ENCODE assay signal across 21 mouse cellular contexts in the genomic region with DNA sequence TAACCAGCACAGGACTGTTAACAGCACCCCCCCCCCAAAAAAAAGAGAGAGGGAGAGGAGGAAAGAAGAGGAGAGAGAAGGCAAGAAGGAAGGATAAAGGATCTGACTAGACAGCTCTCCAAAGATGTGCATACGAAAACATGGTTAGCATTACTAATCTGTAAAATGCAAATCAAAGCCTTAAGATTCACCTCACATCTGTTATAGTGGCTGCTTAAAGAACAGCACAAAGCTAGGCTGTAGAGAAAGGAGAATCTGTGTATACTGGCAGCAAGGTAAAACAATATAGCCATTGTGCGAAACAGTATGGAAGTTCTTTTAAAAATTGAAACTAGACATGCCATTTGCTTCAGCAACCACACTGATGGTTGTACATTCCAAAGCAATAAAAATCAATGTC. TPM values are rescaled to one million over a fixed set of nuclear protein-coding genes. Genes with fewer than 3 reads are reported as not detected.
DNase-seq lines count a peak whose midpoint lies in the region; ATAC-seq and TF ChIP-seq lines count a peak whose summit lies in the region.
"Had no signal": no experiment of that assay in that cellular context is flagged by ENCODE, and none has a peak within 500 bp of the region (broad histone marks: within the 10 kb centered on the region; RNA-seq: fewer than 3 reads in every experiment).

No protein-coding gene starts in this region.

- TF ChIP-seq CTCF in lung, adult 2 months (IDR thresholded peaks at IDR 0.05; ENCODE audit: insufficient read depth, low read length), result no peak

- H3K4me2 ChIP-seq in heart, embryonic 13.5 days, result no peak overlapping the region
- no peak overlapping the region for H3K4me2 ChIP-seq in heart, embryonic 11.5 days
- no peak overlapping the region for H3K4me2 ChIP-seq in hindbrain, embryonic 12.5 days (replicated peaks)
- no peak overlapping the region for H3K4me2 ChIP-seq in midbrain, embryonic 11.5 days
- H3K4me2 ChIP-seq in neural tube, embryonic 12.5 days (replicated peaks), result no peak overlapping the region

- no peak for DNase-seq in midbrain, embryonic 11.5 days (ENCODE audit: low spot score, missing footprints)
- no peak for DNase-seq in yolk sac, embryonic 10.5 days (ENCODE audit: low spot score)
- no peak for DNase-seq in lung, adult 2 months
- DNase-seq in cerebellum, postnatal 10 days, result no peak
- DNase-seq: adrenal gland, postnatal 25 days; cerebellum, adult 2 months; gastrocnemius, postnatal 10 days; heart, postnatal 4 days; kidney, postnatal 36 days; layer of hippocampus, adult 9-11 months; left cerebral cortex, postnatal 4 days; liver; lung, postnatal 14 days had no signal

- peaks cover 38% of the 10 kb centered on the region for H3K36me3 ChIP-seq in heart, embryonic 13.5 days
- peaks cover 8% of the 10 kb centered on the region for H3K36me3 ChIP-seq in heart, embryonic 11.5 days (ENCODE audit: control insufficient read depth, insufficient read depth, low read length)
- H3K36me3 ChIP-seq in hindbrain, embryonic 12.5 days, result peaks cover 17% of the 10 kb centered on the region
- no peaks in the 10 kb centered on the region for H3K36me3 ChIP-seq in midbrain, embryonic 11.5 days (ENCODE audit: control insufficient read depth, insufficient read depth, low read length)
- peaks cover 17% of the 10 kb centered on the region for H3K36me3 ChIP-seq in neural tube, embryonic 12.5 days

- no peak overlapping the region for H3K4me3 ChIP-seq in heart, embryonic 13.5 days
- no peak overlapping the region for H3K4me3 ChIP-seq in heart, embryonic 11.5 days (ENCODE audit: low read depth, low read length)
- no peak overlapping the region for H3K4me3 ChIP-seq in hindbrain, embryonic 12.5 days
- H3K4me3 ChIP-seq in midbrain, embryonic 11.5 days (ENCODE audit: low read depth, low read length), result no peak overlapping the region
- H3K4me3 ChIP-seq in neural tube, embryonic 12.5 days, result no peak overlapping the region
- no peak overlapping the region for H3K4me3 ChIP-seq in lung, adult 2 months (replicated peaks; ENCODE audit: extremely low read depth, low read depth, low read length)
- H3K4me3 ChIP-seq: embryonic facial prominence, embryonic 10.5 days; left cerebral cortex, adult 2 months had no signal

- peak overlapping the region; percentile 90; the same call in 1 of the 2 replicates for H3K27ac ChIP-seq in heart, embryonic 13.5 days (replicated peaks)
- H3K27ac ChIP-seq in heart, embryonic 11.5 days (ENCODE audit: low read depth, low read length), result no peak overlapping the region
- peak overlapping the region; percentile 77 for H3K27ac ChIP-seq in hindbrain, embryonic 12.5 days
- H3K27ac ChIP-seq in midbrain, embryonic 11.5 days (ENCODE audit: low read depth, low read length), result no peak overlapping the region; the same call in 1 of the 2 replicates
- no peak overlapping the region for H3K27ac ChIP-seq in neural tube, embryonic 12.5 days
- H3K27ac ChIP-seq: embryonic facial prominence, embryonic 10.5 days; left cerebral cortex, adult 2 months had no signal

- H3K27me3 ChIP-seq in heart, embryonic 13.5 days (replicated peaks), result no peaks in the 10 kb centered on the region
- no peaks in the 10 kb centered on the region for H3K27me3 ChIP-seq in heart, embryonic 11.5 days (ENCODE audit: control insufficient read depth, insufficient read depth, low read length)
- no peaks in the 10 kb centered on the region for H3K27me3 ChIP-seq in hindbrain, embryonic 12.5 days
- H3K27me3 ChIP-seq in midbrain, embryonic 11.5 days (ENCODE audit: control insufficient read depth, insufficient read depth, low read length), result no peaks in the 10 kb centered on the region
- H3K27me3 ChIP-seq in neural tube, embryonic 12.5 days (replicated peaks), result no peaks in the 10 kb centered on the region
- H3K27me3 ChIP-seq: CH12.LX had no signal

- no peaks in the 10 kb centered on the region for H3K9me3 ChIP-seq in heart, embryonic 13.5 days
- H3K9me3 ChIP-seq in heart, embryonic 11.5 days (replicated peaks; ENCODE audit: control insufficient read depth, low read length), result no peaks in the 10 kb centered on the region
- H3K9me3 ChIP-seq in hindbrain, embryonic 12.5 days (replicated peaks), result no peaks in the 10 kb centered on the region
- H3K9me3 ChIP-seq in midbrain, embryonic 11.5 days (ENCODE audit: control insufficient read depth, low read length), result no peaks in the 10 kb centered on the region
- no peaks in the 10 kb centered on the region for H3K9me3 ChIP-seq in neural tube, embryonic 12.5 days
- H3K9me3 ChIP-seq: embryonic facial prominence, embryonic 10.5 days had no signal

- no peak for ATAC-seq in heart, embryonic 13.5 days (ENCODE audit: extremely low read depth, insufficient number of reproducible peaks, low FRiP score, low TSS enrichment)
- no peak for ATAC-seq in heart, embryonic 11.5 days (replicated peaks; ENCODE audit: insufficient number of reproducible peaks, low FRiP score, low TSS enrichment)
- no peak for ATAC-seq in hindbrain, embryonic 12.5 days (ENCODE audit: low FRiP score)
- 0 out of 2 replicates have a peak, but pooled peaks have one; percentile 48 for ATAC-seq in midbrain, embryonic 11.5 days (ENCODE audit: low FRiP score)
- peak; percentile 55 for ATAC-seq in neural tube, embryonic 12.5 days (ENCODE audit: low FRiP score, low read depth)
- ATAC-seq: intestine, embryonic 16.5 days had no signal

- H3K9ac ChIP-seq in heart, embryonic 13.5 days, result no peak overlapping the region
- H3K9ac ChIP-seq in heart, embryonic 11.5 days (ENCODE audit: low read depth, low read length), result no peak overlapping the region
- no peak overlapping the region for H3K9ac ChIP-seq in hindbrain, embryonic 12.5 days
- no peak overlapping the region for H3K9ac ChIP-seq in midbrain, embryonic 11.5 days (ENCODE audit: low read length)
- no peak overlapping the region for H3K9ac ChIP-seq in neural tube, embryonic 12.5 days

- no peak for TF ChIP-seq POLR2A in lung, adult 2 months (IDR thresholded peaks at IDR 0.05; ENCODE audit: borderline replicate concordance, extremely low read depth, low read depth, low read length)

- 84% methylated on average over 2 of the region's 2 CpGs for WGBS in heart, embryonic 13.5 days
- WGBS in heart, embryonic 11.5 days (ENCODE audit: insufficient replicate concordance), result 83% methylated on average over 2 of the region's 2 CpGs
- 64% methylated on average over 2 of the region's 2 CpGs for WGBS in hindbrain, embryonic 12.5 days
- WGBS in midbrain, embryonic 11.5 days, result 74% methylated on average over 2 of the region's 2 CpGs
- 49% methylated on average over 2 of the region's 2 CpGs for WGBS in neural tube, embryonic 12.5 days
- 99% methylated on average over 2 of the region's 2 CpGs for WGBS in lung, adult 2 months

- H3K4me1 ChIP-seq in heart, embryonic 13.5 days, result peaks cover 50% of the 10 kb centered on the region
- H3K4me1 ChIP-seq in heart, embryonic 11.5 days (ENCODE audit: control insufficient read depth, insufficient read depth, low read length), result peaks cover 28% of the 10 kb centered on the region
- H3K4me1 ChIP-seq in hindbrain, embryonic 12.5 days, result peaks cover 31% of the 10 kb centered on the region
- peaks cover 36% of the 10 kb centered on the region for H3K4me1 ChIP-seq in midbrain, embryonic 11.5 days (ENCODE audit: control insufficient read depth, insufficient read depth, low read length)
- peaks cover 30% of the 10 kb centered on the region for H3K4me1 ChIP-seq in neural tube, embryonic 12.5 days
- H3K4me1 ChIP-seq in lung, adult 2 months (ENCODE audit: control insufficient read depth, insufficient read depth, low read length), result peaks cover 8% of the 10 kb centered on the region

RNA-seq across cellular contexts. Expression of gene Ric8b, which starts 49.1 kb away (rescaled TPM):
- polyA plus RNA-seq in heart, embryonic 13.5 days (2015; fragmentation: Nextera tagmentation; extraction: Ambion mirVana), result 14.3 and 15.4 TPM in 2 replicates
- 17.1 and 18.9 TPM in 2 replicates for polyA plus RNA-seq in heart, embryonic 11.5 days (2014; fragmentation: Nextera tagmentation; extraction: Ambion mirVana)
- 42.4 and 44.9 TPM in 2 replicates for polyA plus RNA-seq in hindbrain, embryonic 12.5 days (2016; fragmentation: Nextera tagmentation; extraction: Ambion mirVana)
- polyA plus RNA-seq in midbrain, embryonic 11.5 days (2014; fragmentation: Nextera tagmentation; extraction: Ambion mirVana), result 25.0 and 27.3 TPM in 2 replicates
- polyA plus RNA-seq in neural tube, embryonic 12.5 days (2016; fragmentation: Nextera tagmentation; extraction: Ambion mirVana), result 43.2 and 44.1 TPM in 2 replicates
- polyA plus RNA-seq in lung, adult 2 months (2012; rRNA removed), result 8.5 and 12.9 TPM in 2 replicates

Comparison
In these comparisons a context has a peak if more than half of its experiments do, and no peak if none do; other contexts are left out.
1. H3K27ac ChIP-seq: peak in heart, embryonic 13.5 days (single experiment) and hindbrain, embryonic 12.5 days (single experiment); none in heart, embryonic 11.5 days (single experiment), midbrain, embryonic 11.5 days (single experiment) and neural tube, embryonic 12.5 days (single experiment).
2. ATAC-seq: peak in midbrain, embryonic 11.5 days (single experiment) and neural tube, embryonic 12.5 days (single experiment); none in heart, embryonic 13.5 days (single experiment), heart, embryonic 11.5 days (single experiment) and hindbrain, embryonic 12.5 days (single experiment).